Mouse (Mus musculus) liver, embryonic 16.5 days (tissue): Measurements from ENCODE around the gene Map7. TPM values are rescaled to one million over a fixed set of nuclear protein-coding genes. Genes with fewer than 3 reads are reported as not detected.
A peak's percentile ranks its signal among the peaks of the same experiment; 100 is the strongest.

Source experiments
- ATAC-seq: fragments of 200-750 bp; cut with Nextera tagmentation; 2 replicates; pipeline ENCODE4 v1.8.0; 2017; ENCODE audit warnings: low read depth, mild to moderate bottlenecking, moderate number of reproducible peaks, moderate library complexity
- H3K27ac ChIP-seq: fragments of 300-500 bp; sonication (generic); 2 replicates; pipeline ENCODE4 v1.5.1; 2014; ENCODE audit warnings: mild to moderate bottlenecking, low read length
- H3K27me3 ChIP-seq: fragments of 300-500 bp; sonication (generic); 2 replicates; pipeline ENCODE4 v1.6.1; 2014; ENCODE audit warnings: low read depth, low read length, mixed read lengths; ENCODE audit not compliant: control insufficient read depth, insufficient read depth
- H3K36me3 ChIP-seq: fragments of 300-500 bp; sonication (generic); 2 replicates; pipeline ENCODE4 v1.6.1; 2014; ENCODE audit warnings: mild to moderate bottlenecking; ENCODE audit not compliant: control insufficient read depth, insufficient read depth
- H3K4me1 ChIP-seq: fragments of 300-500 bp; sonication (generic); 2 replicates; pipeline ENCODE4 v1.6.1; 2014; ENCODE audit warnings: low read depth, low read length, mixed read lengths; ENCODE audit not compliant: control insufficient read depth
- H3K4me2 ChIP-seq: fragments of 300-500 bp; sonication (generic); 2 replicates; pipeline ENCODE4 v1.6.1; 2014; ENCODE audit warnings: low read depth, low read length, mixed read lengths
- H3K4me3 ChIP-seq: fragments of 300-500 bp; sonication (generic); 2 replicates; pipeline ENCODE4 v1.5.1; 2014; ENCODE audit warnings: low read depth, mild to moderate bottlenecking, low read length
- H3K9ac ChIP-seq: fragments of 300-500 bp; sonication (generic); 2 replicates; pipeline ENCODE4 v1.6.1; 2014; ENCODE audit warnings: low read depth, low read length
- H3K9me3 ChIP-seq: fragments of 300-500 bp; sonication (generic); replicated peaks from 2 replicates; pipeline ENCODE4 v1.6.1; 2016; ENCODE audit warnings: low read length; ENCODE audit not compliant: control insufficient read depth
- WGBS: fragments of 180-500 bp; shearing (Covaris S2); extraction: QIAGEN DNeasy Blood & Tissue Kit; methylation state at CpG from one replicate; pipeline ENCODE4 v1.1.7; 2014; ENCODE audit not compliant: insufficient replicate concordance; 5-methylcytosine and 5-hydroxymethylcytosine counted together
- polyA plus RNA-seq: library from polyadenylated mRNA; unstranded; fragments of >200 nt; fragmentation: Nextera tagmentation; extraction: Ambion mirVana; gene quantifications from 2 replicates; pipeline ENCODE4 v1.2.1, GENCODE M21; 2015

The Map7 gene
- polyA plus RNA-seq, 1 experiment from 2014 or later = 5.3 TPM

DNA sequence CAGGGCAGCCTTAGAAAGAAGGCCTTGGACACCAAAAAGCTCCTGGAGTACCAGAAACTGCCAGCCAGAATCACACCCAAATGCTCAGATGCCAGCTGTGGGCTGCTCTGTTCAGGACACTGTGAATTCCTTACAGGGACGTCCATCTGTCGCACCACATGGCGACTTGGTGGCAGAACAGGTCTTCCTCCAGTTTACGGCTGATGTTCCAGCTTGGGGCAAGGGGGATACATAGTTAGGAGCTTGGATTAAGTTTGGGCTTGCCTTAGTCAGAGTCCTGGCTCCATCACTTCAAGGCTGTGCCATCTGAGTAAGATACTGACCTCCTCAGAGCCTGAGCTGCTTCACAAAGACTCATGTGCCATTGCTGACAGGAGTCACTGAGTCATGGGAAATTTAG lies 26.3 kb upstream of the Map7 start:
- Histone ChIP-seq H3K36me3 (no peaks in the 10 kb centered on the region; the same call in 1 of the 2 replicates), H3K4me2 (no peak overlapping the region), H3K27ac (no peak overlapping the region), H3K9me3 (no peaks in the 10 kb centered on the region), H3K9ac (no peak overlapping the region), H3K4me3 (no peak overlapping the region), H3K27me3 (no peaks in the 10 kb centered on the region), H3K4me1 (no peaks in the 10 kb centered on the region)
- no peak for ATAC-seq
- 86% methylated on average over 4 of the region's 4 CpGs for WGBS

DNA sequence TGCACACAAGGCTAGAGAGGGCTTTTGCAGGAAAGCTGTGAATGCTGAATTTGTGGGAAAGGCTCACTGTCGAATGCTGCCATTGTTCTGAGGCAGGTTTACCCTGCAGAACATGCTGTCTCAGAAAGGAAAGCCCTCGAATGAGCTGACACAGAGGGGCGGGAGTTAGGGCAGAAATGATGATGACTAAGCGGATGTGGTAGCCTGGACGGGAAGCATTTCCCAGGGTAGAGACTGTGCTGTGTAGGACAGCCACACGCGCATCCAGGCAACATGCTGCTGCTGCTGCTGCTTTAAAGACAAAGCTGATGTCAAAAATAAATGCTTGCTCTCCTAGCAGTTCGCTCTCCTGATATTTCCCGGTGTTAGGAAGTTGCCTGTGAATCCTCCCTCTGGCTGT lies 24.9 kb upstream of the Map7 start:
- no peak overlapping the region for H3K4me3 ChIP-seq
- no peaks in the 10 kb centered on the region for H3K4me1 ChIP-seq
- 22% methylated on average over 9 of the region's 9 CpGs for WGBS
- no peaks in the 10 kb centered on the region; the same call in 1 of the 2 replicates for H3K36me3 ChIP-seq
- no peaks in the 10 kb centered on the region for H3K27me3 ChIP-seq
- H3K9me3 ChIP-seq = no peaks in the 10 kb centered on the region
- H3K4me2 ChIP-seq = no peak overlapping the region
- ATAC-seq = 0 out of 2 replicates have a peak, but pooled peaks have one; percentile 39
- H3K27ac ChIP-seq = no peak overlapping the region
- no peak overlapping the region for H3K9ac ChIP-seq

DNA sequence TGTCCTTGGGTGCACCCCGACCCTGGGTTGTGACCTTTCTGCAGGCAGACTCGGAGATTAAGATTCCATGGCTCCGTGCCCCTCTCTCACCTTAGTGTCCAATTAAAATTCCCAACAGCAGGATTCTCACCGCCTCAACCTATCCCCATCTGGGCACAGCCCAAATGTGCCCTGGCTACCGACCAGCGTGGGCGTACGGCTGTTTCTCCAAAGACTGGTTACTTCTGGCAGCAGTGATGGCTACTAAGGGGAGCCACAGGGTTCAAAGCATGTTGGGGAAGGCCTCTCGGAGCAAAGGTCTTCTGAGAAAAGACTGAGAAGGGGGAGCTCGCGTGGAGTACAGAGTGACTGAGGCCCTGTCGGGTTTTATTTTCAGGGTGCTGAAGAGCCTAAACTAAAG lies 23.7 kb upstream of the Map7 start:
- Histone ChIP-seq H3K4me1 (no peaks in the 10 kb centered on the region), H3K4me2 (no peak overlapping the region), H3K9me3 (no peaks in the 10 kb centered on the region), H3K9ac (no peak overlapping the region), H3K27ac (no peak overlapping the region), H3K36me3 (no peaks in the 10 kb centered on the region; the same call in 1 of the 2 replicates), H3K27me3 (no peaks in the 10 kb centered on the region), H3K4me3 (no peak overlapping the region)
- WGBS = 75% methylated on average over 12 of the region's 12 CpGs
- no peak for ATAC-seq

DNA sequence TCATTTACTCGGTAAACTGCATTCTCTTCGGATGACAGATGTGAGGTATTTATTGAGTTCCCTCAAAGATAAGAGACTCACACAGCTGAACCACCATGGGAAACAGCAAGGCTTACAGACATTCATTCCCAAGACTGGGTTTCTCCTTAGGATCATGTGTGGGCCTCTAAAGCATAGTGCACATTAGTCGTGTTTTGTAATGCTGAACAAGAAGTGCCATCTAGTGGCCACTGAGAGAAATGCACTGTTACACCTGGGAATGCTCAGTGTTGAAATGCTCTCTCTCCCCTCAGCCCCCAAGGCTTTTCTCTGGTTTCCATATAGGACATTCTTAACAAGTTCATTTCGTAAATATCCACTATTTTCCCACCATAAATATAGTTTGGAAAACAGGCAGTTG lies 23.0 kb upstream of the Map7 start:
- no peak overlapping the region for H3K4me2 ChIP-seq
- H3K27ac ChIP-seq = no peak overlapping the region
- H3K4me1 ChIP-seq = no peaks in the 10 kb centered on the region
- WGBS = 40% methylated on average over 4 of the region's 4 CpGs
- no peak overlapping the region for H3K9ac ChIP-seq
- no peaks in the 10 kb centered on the region; the same call in 1 of the 2 replicates for H3K36me3 ChIP-seq
- no peaks in the 10 kb centered on the region for H3K27me3 ChIP-seq
- no peak for ATAC-seq
- no peaks in the 10 kb centered on the region for H3K9me3 ChIP-seq
- H3K4me3 ChIP-seq = no peak overlapping the region

DNA sequence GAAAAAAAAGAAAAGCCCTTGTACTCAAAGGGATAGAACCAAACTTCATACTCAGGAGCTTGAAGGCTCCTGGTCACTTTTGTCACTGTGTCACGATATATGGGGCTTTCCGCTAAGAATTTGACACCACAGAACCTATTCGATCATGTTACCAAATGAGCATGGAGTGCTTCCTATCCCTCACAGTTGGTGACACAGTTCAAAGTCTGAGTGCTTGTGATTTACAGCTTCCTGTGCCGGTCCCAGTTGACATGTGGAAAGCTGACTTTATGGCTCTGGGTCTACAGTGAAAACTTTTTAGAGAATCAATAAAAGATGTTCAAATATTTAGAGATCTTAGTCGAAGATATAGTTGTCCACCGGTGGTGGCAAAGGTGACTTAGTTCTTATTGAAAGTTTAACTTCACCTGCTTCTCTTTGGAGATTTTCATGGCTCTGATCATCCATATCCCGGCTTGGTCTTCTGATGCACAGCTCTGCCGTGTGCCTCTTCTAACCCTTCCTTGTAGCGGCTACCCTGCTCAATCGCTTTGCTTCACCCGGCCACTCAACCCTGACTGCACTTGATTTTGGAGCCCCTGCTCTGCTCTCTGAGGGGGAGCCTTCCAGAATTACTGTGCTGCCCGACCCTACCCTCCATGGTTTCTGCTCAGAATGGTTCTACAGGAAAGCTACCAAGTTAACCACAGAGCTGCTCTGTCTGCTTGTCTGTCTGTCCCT lies 15.2 kb upstream of the Map7 start:
- H3K4me3 ChIP-seq = no peak overlapping the region
- no peak overlapping the region for H3K27ac ChIP-seq
- 43% methylated on average over 12 of the region's 12 CpGs for WGBS
- H3K4me2 ChIP-seq = no peak overlapping the region
- peaks cover 2% of the 10 kb centered on the region; the same call in 1 of the 2 replicates for H3K4me1 ChIP-seq
- H3K27me3 ChIP-seq = no peaks in the 10 kb centered on the region
- no peaks in the 10 kb centered on the region for H3K36me3 ChIP-seq
- peak; percentile 55; the same call in 1 of the 2 replicates for ATAC-seq
- H3K9ac ChIP-seq = no peak overlapping the region
- H3K9me3 ChIP-seq = no peaks in the 10 kb centered on the region

DNA sequence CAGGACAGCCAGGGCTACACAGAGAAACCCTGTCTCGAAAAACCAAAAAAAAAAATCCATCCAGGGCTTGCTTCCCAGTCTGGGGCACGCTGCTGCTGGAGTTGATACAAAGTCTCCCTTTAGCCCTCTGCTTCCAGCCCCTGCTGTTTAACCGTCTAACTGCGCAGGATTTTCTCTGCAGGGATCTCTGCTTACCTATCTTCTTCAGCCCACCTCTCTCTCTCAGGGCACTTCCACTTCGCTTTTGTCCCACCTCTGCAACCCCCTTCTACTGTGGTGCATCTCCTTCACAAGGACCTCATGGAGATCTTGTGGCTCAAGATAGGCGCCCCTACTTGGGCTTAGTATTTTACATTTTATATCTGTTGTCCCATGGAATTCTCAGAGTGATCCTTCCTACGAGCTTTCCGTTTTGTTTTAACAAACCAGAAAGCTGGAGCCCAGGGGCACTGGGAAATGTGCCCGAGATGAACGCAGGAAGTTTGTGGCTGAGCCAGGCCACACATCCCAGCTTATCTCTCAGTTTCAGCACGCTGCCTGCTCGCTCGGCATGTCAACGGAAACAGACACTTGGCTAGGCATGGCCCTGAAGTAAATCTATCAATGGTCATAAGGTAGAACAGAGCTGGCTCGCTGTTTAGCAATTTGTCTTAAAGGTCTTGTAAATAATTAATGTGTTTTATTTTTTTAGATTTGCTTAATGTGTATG lies 12.8 kb upstream of the Map7 start:
- Histone ChIP-seq H3K4me1 (peaks cover 2% of the 10 kb centered on the region; the same call in 1 of the 2 replicates), H3K4me2 (no peak overlapping the region), H3K27ac (no peak overlapping the region), H3K36me3 (peaks cover 3% of the 10 kb centered on the region; the same call in 1 of the 2 replicates), H3K4me3 (no peak overlapping the region), H3K27me3 (no peaks in the 10 kb centered on the region), H3K9ac (no peak overlapping the region), H3K9me3 (no peaks in the 10 kb centered on the region)
- WGBS = 17% methylated on average over 15 of the region's 15 CpGs
- ATAC-seq = no peak

DNA sequence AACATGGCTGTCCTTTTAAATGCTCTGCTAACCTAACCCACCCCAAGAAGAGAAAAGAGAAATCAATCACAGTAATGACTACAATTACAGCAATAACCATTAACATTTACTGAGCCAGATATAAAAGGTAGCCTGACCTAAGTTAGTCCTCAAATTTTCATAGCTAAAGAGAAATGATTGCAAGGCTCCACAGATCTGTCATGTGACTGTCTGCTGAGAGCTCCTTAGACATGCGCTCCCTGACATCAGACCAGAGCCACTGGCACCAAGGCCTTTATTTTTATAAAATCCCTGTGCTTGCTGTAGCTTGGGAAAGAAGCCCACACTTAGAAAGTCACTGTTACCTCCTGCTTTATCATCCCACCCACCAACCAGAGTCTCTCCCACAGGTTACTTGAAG lies 11.8 kb upstream of the Map7 start:
- Histone ChIP-seq H3K36me3 (peaks cover 3% of the 10 kb centered on the region; the same call in 1 of the 2 replicates), H3K4me3 (no peak overlapping the region), H3K4me1 (peaks cover 2% of the 10 kb centered on the region; the same call in 1 of the 2 replicates), H3K9ac (no peak overlapping the region), H3K27me3 (no peaks in the 10 kb centered on the region), H3K9me3 (no peaks in the 10 kb centered on the region), H3K4me2 (no peak overlapping the region), H3K27ac (no peak overlapping the region)
- ATAC-seq = no peak
- WGBS = 73% methylated on average over 1 of the region's 1 CpGs

DNA sequence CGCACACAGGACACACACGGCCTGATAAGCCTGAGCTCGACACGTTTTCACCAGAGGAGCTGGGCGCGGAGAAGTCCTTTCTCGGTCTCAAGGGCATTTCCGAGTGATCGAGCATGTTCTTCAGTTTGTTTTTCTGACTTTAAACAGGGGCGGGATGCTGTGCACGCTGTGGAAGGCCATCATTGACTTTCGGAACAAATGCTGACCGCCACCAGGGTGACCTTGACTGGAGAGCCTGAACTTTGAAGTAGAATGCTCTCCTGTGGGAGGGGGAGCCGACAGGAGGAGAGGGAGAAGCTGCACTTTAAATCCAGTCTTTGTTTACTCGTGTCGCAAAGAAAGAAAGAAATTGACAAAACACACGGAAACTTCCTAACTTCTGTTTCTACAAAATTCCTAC lies 6.9 kb upstream of the Map7 start:
- Histone ChIP-seq H3K4me1 (no peaks in the 10 kb centered on the region; the same call in 1 of the 2 replicates), H3K4me3 (no peak overlapping the region), H3K36me3 (peaks cover 3% of the 10 kb centered on the region; the same call in 1 of the 2 replicates), H3K4me2 (no peak overlapping the region), H3K9me3 (no peaks in the 10 kb centered on the region), H3K9ac (no peak overlapping the region), H3K27me3 (no peaks in the 10 kb centered on the region), H3K27ac (no peak overlapping the region)
- 61% methylated on average over 17 of the region's 17 CpGs for WGBS
- peak; percentile 58 for ATAC-seq

DNA sequence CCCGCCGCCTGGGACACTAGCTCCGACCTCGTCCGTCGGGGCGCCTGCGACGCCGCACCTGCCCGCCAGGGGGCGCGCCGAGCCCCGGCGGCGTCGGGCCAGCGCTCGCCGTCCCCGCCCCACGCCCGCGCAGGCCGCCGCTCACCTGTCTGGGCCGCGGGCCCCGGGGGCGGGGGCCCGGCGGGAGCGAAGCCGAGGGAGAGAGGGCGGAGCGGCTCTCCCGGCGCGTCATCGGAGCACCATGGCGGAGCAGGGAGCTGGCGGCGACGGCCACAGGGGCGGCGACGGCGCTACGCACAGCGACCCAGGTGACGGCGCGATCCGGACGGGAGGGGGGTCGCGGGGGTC lies 476 bp downstream of the Map7 start:
- peak overlapping the region; percentile 72 for H3K4me3 ChIP-seq
- H3K27ac ChIP-seq = no peak overlapping the region; the same call in 1 of the 2 replicates
- peaks cover 25% of the 10 kb centered on the region for H3K27me3 ChIP-seq
- H3K9me3 ChIP-seq = no peaks in the 10 kb centered on the region
- under 1% methylated on average over 38 of the region's 58 CpGs for WGBS
- H3K9ac ChIP-seq = peak overlapping the region; percentile 68
- H3K4me2 ChIP-seq = peak overlapping the region; percentile 95
- H3K36me3 ChIP-seq = no peaks in the 10 kb centered on the region
- peaks cover 5% of the 10 kb centered on the region for H3K4me1 ChIP-seq
- peak; percentile 93 for ATAC-seq
